Mouse (Mus musculus) common myeloid progenitor, adult 5-6 weeks (primary cell): Measurements from ENCODE around the gene Kir3dl2. TPM values are rescaled to one million over a fixed set of nuclear protein-coding genes. Genes with fewer than 3 reads are reported as not detected.
"Not testable (repeated sequence)": the region's sequence is repeated elsewhere in the genome, so short reads cannot be mapped to it uniquely, and the experiment has no call there.

ENCODE experiments used
- ATAC-seq: replicated peaks from 2 replicates; pipeline ENCODE4 v1.8.0; 2016; ENCODE audit warnings: low read depth, mild to moderate bottlenecking, moderate TSS enrichment, inconsistent platforms; ENCODE audit not compliant: poor library complexity, severe bottlenecking
- total RNA-seq: library from RNA; stranded (forward); fragments of 200-1000, 187-1606 nt; gene quantifications from 2 replicates; pipeline ENCODE4 v1.2.3, GENCODE M21; 2017

Gene Kir3dl2
- not detected in 2 replicates for total RNA-seq

DNA sequence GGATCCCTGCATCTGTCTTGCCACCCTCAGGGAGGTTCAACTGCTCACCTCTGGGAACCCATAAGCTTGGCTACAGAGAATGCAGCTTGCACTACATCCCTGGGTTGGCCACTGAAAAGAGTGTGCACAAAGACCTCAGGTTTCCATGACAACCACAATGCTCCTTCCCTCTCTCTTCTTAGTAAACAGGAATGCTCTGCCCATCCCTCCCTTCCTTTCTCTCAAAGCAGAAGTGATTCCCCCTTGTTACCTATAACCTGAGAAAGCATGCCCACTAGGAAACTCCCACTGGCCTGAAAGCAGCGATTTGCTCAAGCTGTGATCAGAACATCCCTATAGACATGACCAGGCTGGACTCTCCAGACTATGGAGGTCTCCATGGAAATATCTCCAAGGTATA is at the start of gene Kir3dl2:
Gene Kir3dl2, minus strand, starts transcription at position 101 of the 400 bp plus-strand sequence.
- ATAC-seq, result not testable (repeated sequence)

DNA sequence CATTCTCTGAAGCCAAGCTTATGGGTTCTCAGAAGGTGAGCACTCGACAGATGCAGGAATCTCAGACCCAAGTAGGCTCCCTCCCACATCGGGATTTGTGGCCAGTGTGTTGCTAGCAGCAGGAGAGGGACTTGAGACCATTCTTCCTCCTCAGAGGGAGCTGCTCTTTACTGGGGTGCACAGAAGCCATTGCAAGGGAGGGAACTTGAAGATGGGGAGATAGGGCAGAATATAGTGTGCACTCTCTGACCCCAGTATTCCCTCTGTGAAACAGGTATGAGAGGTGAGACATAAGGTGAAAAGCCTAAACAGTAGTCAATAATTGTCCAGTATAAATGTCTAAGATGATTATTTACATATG is 47.0 kb upstream of the Kir3dl2 start:
- no peak for ATAC-seq

DNA sequence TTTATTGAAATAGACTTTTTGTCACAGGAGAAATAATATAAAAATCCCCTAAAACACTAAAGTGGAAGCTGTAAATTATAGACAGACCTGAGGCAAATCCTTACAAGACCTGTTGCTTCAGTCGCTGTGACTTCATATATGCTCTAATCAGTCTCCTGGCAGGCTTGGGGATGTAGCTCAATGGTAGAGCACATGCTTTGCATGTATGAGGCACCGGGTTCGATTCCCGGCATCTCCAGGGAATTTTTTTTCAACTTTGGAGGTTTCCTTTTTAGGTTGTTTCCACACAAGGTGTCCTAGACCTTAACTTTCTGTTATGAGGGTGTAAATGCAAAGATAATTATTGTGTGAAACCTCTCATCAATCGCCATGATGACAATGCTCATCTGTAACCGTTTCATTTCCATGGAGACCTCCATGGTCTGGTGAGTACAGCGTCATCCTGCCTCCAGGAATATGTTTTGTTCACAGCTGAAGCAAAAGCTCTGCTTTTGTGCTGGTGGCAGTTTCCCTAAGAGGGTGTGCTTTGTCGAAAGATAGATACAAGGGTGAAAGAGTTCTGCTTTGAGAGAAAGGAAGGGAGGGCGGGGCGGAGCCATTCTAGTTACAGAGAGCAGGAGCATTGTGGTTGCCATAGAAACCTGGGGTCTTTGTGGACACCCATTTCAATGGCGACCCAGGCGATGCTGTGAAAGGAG is 46.5 kb upstream of the Kir3dl2 start, which contains the start of gene Tceal3:
Gene Tceal3, plus strand, starts transcription at position 644 of the 698 bp plus-strand sequence.
- ATAC-seq, result no peak

DNA sequence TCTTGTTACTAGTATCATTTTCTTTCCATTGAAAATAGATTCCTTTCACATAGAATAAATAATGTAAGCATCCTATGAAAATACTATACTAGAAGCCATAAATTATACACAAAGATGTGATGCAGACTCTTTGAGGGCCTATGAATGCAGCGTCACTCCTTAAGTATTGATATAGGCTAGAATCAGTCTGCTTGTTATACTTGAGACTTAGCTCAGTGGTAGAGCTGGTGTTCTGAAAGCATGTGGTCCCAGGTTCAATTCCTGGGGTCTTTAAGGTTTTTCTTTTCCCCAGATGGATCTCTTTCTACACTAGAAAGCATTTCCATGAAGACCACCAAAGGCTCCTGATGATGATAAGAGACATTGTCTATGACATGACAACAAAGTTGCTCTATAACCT is 40.8 kb upstream of the Kir3dl2 start:
- no peak for ATAC-seq

DNA sequence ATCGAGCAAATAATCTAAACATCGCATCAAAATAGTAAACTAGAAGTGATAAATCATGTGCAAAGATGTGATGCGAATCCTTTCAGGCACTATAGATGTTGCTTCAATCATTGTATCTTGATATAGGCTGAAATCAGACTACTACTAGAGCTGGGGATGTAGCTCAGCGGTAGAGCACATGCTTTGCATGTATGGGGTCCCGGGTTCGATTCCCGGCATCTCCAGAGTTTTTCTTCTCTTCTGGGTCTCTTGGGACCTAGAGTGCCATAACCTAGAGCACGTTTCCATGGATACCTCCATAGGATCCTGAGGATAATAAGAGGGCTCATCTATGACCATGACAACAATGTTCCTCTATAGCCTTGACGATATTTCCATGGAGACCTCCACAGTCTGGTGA is 25.2 kb upstream of the Kir3dl2 start:
- ATAC-seq, result not testable (repeated sequence)

DNA sequence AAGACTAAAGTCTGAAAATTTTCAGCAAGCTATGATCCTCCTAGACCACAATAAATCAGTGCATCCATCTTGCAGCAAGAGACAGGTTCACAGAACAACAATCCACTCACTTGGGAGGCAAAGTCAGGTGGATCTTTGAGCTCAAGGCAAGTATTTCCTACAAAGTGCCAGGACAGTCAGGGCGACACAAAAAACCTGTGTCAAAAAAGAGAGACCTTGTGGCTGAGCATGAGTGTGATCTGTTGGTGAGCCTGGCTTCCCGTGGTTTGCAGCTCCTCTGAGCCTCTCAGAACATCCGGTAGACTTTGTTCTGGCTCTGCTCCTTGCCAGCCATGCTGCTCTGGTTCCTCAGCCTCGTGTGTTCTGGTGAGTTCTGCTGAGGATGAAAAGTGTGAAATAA is 26.2 kb downstream of the Kir3dl2 start, which contains the start of gene Kir3dl1:
Gene Kir3dl1, plus strand, starts transcription at position 301 of the 400 bp plus-strand sequence.
- not testable (repeated sequence) for ATAC-seq

Other genes with a start within 250 kb of the Kir3dl2 start
- gene Kir3dl1, start 26.1 kb downstream of the Kir3dl2 start, total RNA-seq, result not detected in 2 replicates
- 5.0 and 8.1 TPM in 2 replicates for gene Tceal3, start 46.8 kb upstream of the Kir3dl2 start, total RNA-seq
- 2.5 and 5.3 TPM in 2 replicates for gene Tceal1, start 163.9 kb upstream of the Kir3dl2 start, total RNA-seq
- gene Morf4l2, start 199.6 kb upstream of the Kir3dl2 start, total RNA-seq, result 569 and 640 TPM in 2 replicates
- 0.09 TPM in 1 of 2 replicates, not detected in the other for gene Glra4, start 236.1 kb upstream of the Kir3dl2 start, total RNA-seq